Mouse (Mus musculus): Measurements from ENCODE around the gene Bcl6. TPM values are rescaled to one million over a fixed set of nuclear protein-coding genes. Genes with fewer than 3 reads are reported as not detected.

The Bcl6 gene
- total RNA-seq, 2 experiments from 2014 or later: 14.9 to 17.4 TPM

DNA sequence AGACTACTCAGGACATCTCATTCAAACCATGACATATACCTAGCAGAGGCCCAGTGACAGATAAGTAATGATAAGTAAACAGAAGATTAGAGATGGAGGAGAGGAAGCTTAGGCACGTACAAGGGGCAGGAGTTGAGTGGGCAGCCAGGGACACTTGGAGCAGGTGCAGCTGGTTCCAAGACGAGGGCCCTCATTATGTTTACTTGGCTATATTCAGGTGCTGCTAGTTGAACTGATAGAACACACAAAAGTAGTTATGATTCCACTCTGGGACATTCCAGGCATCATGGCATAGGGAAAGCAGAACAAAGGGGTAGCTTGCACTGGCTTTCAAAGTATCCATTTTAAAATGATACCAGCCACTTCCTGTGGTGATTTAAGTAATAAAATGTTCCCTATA is 54.3 kb downstream of the Bcl6 start:
- intact Hi-C loops (cut with DNase I): no loop called here
- DNase-seq: no peak

DNA sequence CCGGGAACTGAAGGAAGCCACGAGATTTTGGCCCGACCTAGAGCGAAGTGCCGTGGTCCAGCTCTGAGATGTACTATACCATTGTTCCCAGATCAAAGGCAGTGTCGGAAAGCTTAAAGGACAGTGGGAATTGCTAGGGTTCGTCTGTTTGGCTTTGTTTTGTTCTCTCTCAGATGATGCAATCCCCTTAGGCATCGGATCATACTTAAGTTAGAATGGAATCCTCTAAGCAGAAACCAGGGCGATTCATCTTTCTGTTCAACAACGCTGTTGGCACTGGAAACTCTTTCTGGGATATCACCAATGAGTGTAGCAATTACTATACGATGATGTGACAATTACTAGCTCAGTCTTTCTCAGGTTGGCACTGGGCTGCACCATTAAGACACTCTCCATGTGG is 56.4 kb downstream of the Bcl6 start, which contains the start of gene Rtp2:
Rtp2 (minus strand) TSS at position 101 of the 400 bp plus-strand sequence.
- intact Hi-C loops (cut with DNase I): no loop called here
- DNase-seq: no peak

DNA sequence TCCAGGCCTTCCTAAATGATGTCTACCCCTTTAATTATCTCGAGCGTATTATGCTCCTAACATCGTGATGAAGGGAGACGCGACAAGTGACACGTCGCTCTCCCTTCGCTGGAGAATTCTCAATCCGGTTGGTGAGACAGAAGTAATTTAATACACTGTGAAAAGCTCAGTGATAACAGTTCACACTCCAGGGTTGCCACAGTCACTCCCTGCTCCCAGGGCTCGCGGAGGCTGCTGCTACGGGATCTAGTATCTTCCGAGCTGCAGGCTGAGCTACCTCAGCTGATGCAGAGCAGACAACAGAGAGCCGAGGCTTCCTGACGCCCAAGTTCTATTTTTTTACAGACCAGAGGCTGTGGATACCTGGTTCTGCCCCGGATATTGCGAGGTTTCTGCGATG is 57.4 kb downstream of the Bcl6 start:
- no peak for DNase-seq
- intact Hi-C loops (cut with DNase I): no loop called here

DNA sequence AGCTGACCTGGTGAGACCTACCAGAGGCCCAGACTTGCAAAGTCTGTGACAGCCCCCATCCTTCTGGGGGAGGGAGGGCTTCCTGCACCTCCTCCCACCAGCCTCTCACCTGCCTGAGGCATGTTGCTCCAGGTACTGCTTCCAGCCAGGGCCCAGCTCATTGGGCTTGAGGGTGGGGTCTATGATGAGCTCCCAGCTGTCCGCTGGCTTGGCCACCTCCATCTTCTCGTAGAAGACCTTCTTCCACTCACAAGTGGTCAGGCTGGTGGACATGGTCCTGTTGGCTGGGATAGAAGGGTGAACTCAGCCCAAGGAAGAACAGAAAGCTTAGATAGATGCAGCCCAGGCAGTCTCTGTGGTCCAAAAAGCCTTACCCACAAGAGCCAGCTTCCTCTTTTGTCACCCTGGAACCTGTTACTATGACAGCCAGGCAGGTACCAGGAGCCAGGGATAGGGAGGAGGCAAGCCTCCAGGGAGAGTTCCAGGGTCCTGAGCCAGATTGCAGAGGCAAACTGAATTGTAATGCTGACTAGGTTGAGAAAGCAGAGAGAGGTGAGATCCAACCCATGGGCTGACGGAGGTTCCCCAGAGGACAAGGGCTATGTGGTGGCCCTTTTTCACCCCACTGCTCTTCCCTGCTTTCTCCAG is 58.1 kb downstream of the Bcl6 start:
- no peak for DNase-seq
- intact Hi-C loops (cut with DNase I): no loop called here

DNA sequence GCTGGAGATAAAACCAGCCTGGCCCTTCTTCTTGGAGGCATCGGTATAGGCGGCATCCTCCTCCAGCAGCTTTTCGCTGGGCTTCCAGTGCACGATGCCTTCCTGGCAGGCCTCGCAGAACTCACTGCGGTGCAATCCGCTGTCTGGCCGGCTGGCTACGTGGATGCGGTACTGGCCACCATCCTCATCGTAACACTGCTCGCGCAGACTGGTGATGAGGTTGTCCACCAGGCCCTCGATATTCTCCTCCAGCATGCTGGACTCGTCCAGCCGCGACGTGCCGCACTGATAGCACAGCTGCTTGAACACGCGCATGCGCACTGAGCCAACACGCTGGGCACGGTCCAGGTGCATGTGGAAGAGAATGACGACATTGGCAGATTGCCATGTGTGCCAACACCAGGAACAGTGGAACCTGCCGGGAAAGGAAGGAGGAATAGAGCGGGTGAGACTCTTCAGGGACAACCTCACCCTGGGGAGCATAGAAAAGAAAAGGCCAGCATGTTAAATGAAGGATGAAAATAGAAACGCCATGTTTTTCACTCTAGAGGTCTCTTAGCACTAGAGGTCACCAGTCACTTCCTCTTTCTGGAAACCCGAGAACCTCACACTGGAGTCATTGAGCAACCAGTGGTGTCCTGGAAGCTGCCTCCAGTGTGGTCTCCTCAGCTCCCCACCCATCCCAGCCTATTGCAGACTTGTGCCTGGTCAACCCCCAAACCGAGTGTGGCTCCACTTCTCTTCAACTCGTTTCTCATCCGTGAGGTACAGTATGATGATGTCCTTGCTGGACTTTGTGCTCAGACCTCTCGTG is 61.1 kb downstream of the Bcl6 start:
- intact Hi-C loops (cut with DNase I): no loop called here
- DNase-seq: no peak

DNA sequence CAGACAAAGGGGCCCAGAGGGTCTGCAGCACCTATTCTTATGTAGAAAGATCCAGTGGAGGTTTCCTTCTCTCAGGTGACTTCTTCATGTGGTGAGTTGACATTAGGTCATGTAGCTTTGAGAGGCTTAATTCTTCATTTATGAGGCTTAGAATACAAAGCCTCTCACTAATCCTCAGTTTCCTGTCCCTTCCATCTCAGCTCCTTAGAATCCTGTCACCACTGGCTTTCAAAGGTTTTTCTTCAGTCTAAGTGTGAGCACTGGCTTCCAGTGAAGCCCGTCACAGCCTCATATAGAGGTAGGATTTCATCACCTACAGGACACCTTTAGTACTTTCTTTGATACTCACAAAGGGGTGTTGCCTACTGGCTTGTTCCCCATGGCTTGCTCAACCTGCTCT is 65.7 kb downstream of the Bcl6 start:
- DNase-seq: no peak
- intact Hi-C loops (cut with DNase I): no loop called here

DNA sequence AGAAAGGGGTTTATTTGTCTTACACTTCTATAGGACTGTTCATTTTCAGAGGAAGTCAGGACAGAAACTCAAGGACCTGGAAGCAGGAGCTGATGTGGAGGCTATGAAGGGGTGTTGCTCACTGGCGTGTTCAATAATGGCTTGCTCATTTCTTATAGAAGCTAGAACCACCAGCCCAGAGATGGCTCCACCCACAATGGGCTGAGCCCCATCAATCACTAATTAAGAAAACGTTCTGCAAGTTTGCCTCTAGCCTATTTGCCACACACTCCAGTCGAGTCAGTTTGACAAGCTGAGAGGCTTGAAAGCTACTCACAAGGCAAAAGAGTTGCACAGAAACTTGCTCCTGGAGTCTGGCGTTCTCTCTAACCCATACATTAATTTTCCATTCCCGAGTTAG is 67.0 kb downstream of the Bcl6 start:
- intact Hi-C loops (cut with DNase I): no loop called here
- no peak for DNase-seq

DNA sequence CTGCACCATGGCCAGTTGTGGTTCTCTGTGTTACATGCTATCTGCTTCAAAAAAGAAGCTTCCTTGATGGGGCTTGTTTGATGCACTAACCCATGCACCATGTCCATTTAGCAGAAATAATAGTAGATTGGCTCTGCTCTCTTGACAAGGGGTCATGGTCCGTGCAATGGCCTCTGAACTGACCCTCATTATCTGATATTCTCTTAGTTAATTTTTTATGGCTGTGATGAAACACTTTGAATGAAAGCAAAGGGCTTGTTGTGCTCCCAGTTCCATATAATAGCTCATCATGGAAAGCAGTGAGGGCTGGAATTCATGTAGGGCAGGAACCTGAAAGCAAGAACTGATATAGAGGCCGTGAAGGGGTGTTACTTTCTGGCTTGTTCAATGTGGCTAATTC is 69.2 kb downstream of the Bcl6 start:
- intact Hi-C loops (cut with DNase I): no loop called here
- no peak for DNase-seq

Other genes starting within 250 kb of the Bcl6 start
- not detected for gene Sst, start 97.9 kb downstream of the Bcl6 start, total RNA-seq (2021)
- gene Rtp2, start 56.5 kb downstream of the Bcl6 start, total RNA-seq (2021): not detected
- not detected for gene Gm37419, start 370 bp downstream of the Bcl6 start, total RNA-seq (2021)